In the genomic region with DNA sequence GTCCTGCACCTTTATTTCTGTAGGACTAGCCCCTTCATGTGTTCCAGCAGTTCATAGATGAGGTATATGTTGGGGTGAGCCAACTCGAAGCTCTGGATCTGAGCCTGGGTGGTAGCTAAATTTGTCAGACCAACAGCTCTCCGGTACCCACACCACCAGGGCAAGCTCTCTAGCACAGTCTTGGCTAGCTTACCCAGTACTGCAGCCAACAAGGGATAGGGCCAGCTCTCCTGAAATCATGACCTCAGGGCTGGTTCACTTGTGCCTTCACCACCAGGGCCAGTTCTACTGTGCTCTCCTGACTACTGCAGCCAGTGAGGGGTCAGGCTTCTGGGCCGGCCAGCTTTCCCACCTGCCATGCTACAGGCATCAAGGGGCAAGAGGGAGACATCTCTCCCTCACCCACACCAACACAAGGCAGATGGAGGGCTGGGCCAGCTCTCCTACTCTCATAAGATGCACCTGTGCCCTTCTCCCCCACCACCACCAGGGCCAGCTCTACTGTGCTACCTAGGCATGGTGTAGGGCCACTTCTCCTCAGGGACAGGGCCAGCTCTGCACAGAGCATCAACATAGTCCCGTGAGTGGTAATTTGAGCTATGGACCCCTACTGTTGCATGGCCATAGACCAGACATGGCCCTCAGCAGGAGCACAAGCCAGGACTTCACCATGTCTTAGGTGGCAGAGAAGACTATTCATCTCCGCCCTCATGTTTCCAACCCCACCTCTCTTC, we compare ENCODE assay signal across 14 mouse cellular contexts. TPM values are rescaled to one million over a fixed set of nuclear protein-coding genes. Genes with fewer than 3 reads are reported as not detected.
DNase-seq lines count a peak whose midpoint lies in the region; ATAC-seq lines count a peak whose summit lies in the region.
"Had no signal": no experiment of that assay in that cellular context is flagged by ENCODE, and none has a peak within 500 bp of the region (broad histone marks: within the 10 kb centered on the region; RNA-seq: fewer than 3 reads in every experiment).

No protein-coding gene starts in this region.

- H3K27ac ChIP-seq in kidney, embryonic 16.5 days (ENCODE audit: low read length), result no peak overlapping the region
- H3K27ac ChIP-seq in embryonic facial prominence, embryonic 15.5 days (replicated peaks), result no peak overlapping the region
- no peak overlapping the region for H3K27ac ChIP-seq in limb, embryonic 12.5 days
- H3K27ac ChIP-seq: embryonic facial prominence, embryonic 12.5 days; hindbrain, postnatal 0 days; left cerebral cortex, adult 2 months had no signal

- no peaks in the 10 kb centered on the region for H3K27me3 ChIP-seq in kidney, embryonic 16.5 days (ENCODE audit: insufficient read depth, low read length)
- H3K27me3 ChIP-seq in embryonic facial prominence, embryonic 15.5 days, result no peaks in the 10 kb centered on the region
- H3K27me3 ChIP-seq in limb, embryonic 12.5 days, result no peaks in the 10 kb centered on the region
- H3K27me3 ChIP-seq: embryonic facial prominence, embryonic 12.5 days had no signal

- no peak overlapping the region for H3K9ac ChIP-seq in kidney, embryonic 16.5 days (replicated peaks; ENCODE audit: low read length)
- no peak overlapping the region for H3K9ac ChIP-seq in embryonic facial prominence, embryonic 15.5 days
- H3K9ac ChIP-seq in limb, embryonic 12.5 days (replicated peaks), result no peak overlapping the region
- H3K9ac ChIP-seq: embryonic facial prominence, embryonic 12.5 days had no signal

- H3K36me3 ChIP-seq in kidney, embryonic 16.5 days (ENCODE audit: insufficient read depth, low read length), result peaks cover 35% of the 10 kb centered on the region
- peaks cover 44% of the 10 kb centered on the region for H3K36me3 ChIP-seq in embryonic facial prominence, embryonic 15.5 days
- peaks cover 62% of the 10 kb centered on the region for H3K36me3 ChIP-seq in limb, embryonic 12.5 days

- no peak overlapping the region for H3K4me2 ChIP-seq in kidney, embryonic 16.5 days (replicated peaks; ENCODE audit: low read depth, low read length)
- no peak overlapping the region for H3K4me2 ChIP-seq in embryonic facial prominence, embryonic 15.5 days (replicated peaks)
- no peak overlapping the region for H3K4me2 ChIP-seq in limb, embryonic 12.5 days
- H3K4me2 ChIP-seq: embryonic facial prominence, embryonic 12.5 days had no signal

- no peaks in the 10 kb centered on the region; the same call in 1 of the 2 replicates for H3K9me3 ChIP-seq in kidney, embryonic 16.5 days (ENCODE audit: low read length)
- no peaks in the 10 kb centered on the region for H3K9me3 ChIP-seq in embryonic facial prominence, embryonic 15.5 days (replicated peaks)
- no peaks in the 10 kb centered on the region for H3K9me3 ChIP-seq in limb, embryonic 12.5 days
- H3K9me3 ChIP-seq: embryonic facial prominence, embryonic 12.5 days had no signal

- peak; percentile 2 for DNase-seq in cerebellum, adult 9-10 months
- DNase-seq in cerebellum, postnatal 4 days (ENCODE audit: low spot score in 2 of 2), result no peak
- no peak for DNase-seq in kidney, postnatal 25 days
- DNase-seq in retina, embryonic 14.5 days (ENCODE audit: low spot score), result no peak
- DNase-seq in MN1 (ENCODE audit: low spot score), result no peak
- DNase-seq: B cell, adult 2 months; kidney, postnatal 10 days; thymus, adult 2 months had no signal

- 91% methylated on average over 5 of the region's 5 CpGs for WGBS in kidney, embryonic 16.5 days
- WGBS in embryonic facial prominence, embryonic 15.5 days, result 91% methylated on average over 5 of the region's 5 CpGs
- WGBS in limb, embryonic 12.5 days, result 93% methylated on average over 5 of the region's 5 CpGs

- H3K4me3 ChIP-seq in kidney, embryonic 16.5 days (ENCODE audit: low read length), result no peak overlapping the region
- H3K4me3 ChIP-seq in embryonic facial prominence, embryonic 15.5 days (replicated peaks), result no peak overlapping the region
- H3K4me3 ChIP-seq in limb, embryonic 12.5 days (replicated peaks), result no peak overlapping the region
- H3K4me3 ChIP-seq: embryonic facial prominence, embryonic 12.5 days; left cerebral cortex, adult 2 months had no signal

- no peaks in the 10 kb centered on the region for H3K4me1 ChIP-seq in kidney, embryonic 16.5 days (ENCODE audit: insufficient read depth, low read length)
- H3K4me1 ChIP-seq in embryonic facial prominence, embryonic 15.5 days, result no peaks in the 10 kb centered on the region
- no peaks in the 10 kb centered on the region for H3K4me1 ChIP-seq in limb, embryonic 12.5 days (replicated peaks)
- H3K4me1 ChIP-seq: embryonic facial prominence, embryonic 12.5 days had no signal

- peak; percentile 36; the same call in 1 of the 2 replicates for ATAC-seq in kidney, embryonic 16.5 days (ENCODE audit: low FRiP score, low TSS enrichment)
- ATAC-seq in embryonic facial prominence, embryonic 15.5 days (ENCODE audit: insufficient number of reproducible peaks, low FRiP score, low TSS enrichment, low read depth), result 0 out of 2 replicates have a peak, but pooled peaks have one; percentile 12
- ATAC-seq in limb, embryonic 12.5 days (ENCODE audit: insufficient number of reproducible peaks, insufficient read depth, low FRiP score, low TSS enrichment, low read depth), result 0 out of 2 replicates have a peak, but pooled peaks have one; percentile 31
- ATAC-seq: hindbrain, postnatal 0 days had no signal

RNA-seq across cellular contexts. Expression of a gene that starts 24.5 kb away (rescaled TPM):
- 5.9 and 8.3 TPM in 2 replicates for polyA plus RNA-seq in kidney, embryonic 16.5 days (2015; fragmentation: Nextera tagmentation; extraction: Ambion mirVana)
- polyA plus RNA-seq in embryonic facial prominence, embryonic 15.5 days (2015; fragmentation: Nextera tagmentation; extraction: Ambion mirVana), result 0.16 TPM in 1 of 2 replicates, not detected in the other
- polyA plus RNA-seq in limb, embryonic 12.5 days (2016; fragmentation: Nextera tagmentation; extraction: Ambion mirVana), result 0.50 and 0.59 TPM in 2 replicates
- polyA plus RNA-seq: hindbrain, postnatal 0 days had no signal

RNA-seq across cellular contexts. Expression of a gene that starts 41.9 kb away (rescaled TPM):
- 147 and 153 TPM in 2 replicates for polyA plus RNA-seq in kidney, embryonic 16.5 days (2015; fragmentation: Nextera tagmentation; extraction: Ambion mirVana)
- polyA plus RNA-seq in embryonic facial prominence, embryonic 15.5 days (2015; fragmentation: Nextera tagmentation; extraction: Ambion mirVana), result not detected in 2 replicates
- polyA plus RNA-seq in limb, embryonic 12.5 days (2016; fragmentation: Nextera tagmentation; extraction: Ambion mirVana), result 0.14 TPM in 1 of 2 replicates, not detected in the other

Comparison
In these comparisons a context has a peak if more than half of its experiments do, and no peak if none do; other contexts are left out.
1. RNA of a gene that starts 41.9 kb away (polyA plus RNA-seq): 147 to 153 TPM in kidney, embryonic 16.5 days; 0.14 TPM in limb, embryonic 12.5 days and not detected in embryonic facial prominence, embryonic 15.5 days; every median in the first group is over 100 times any median in the second.
2. Peak in every context shown above with its lines, with median percentiles within 50 percentile points of each other: ATAC-seq.